Mouse (Mus musculus) kidney, adult 9 months (tissue): ENCODE data around the gene Park7.
"Not testable (repeated sequence)": the region's sequence is repeated elsewhere in the genome, so short reads cannot be mapped to it uniquely, and the experiment has no call there.

Experiments used
- DNase-seq: peaks from one replicate; pipeline ENCODE4 v3.0.0; 2022

Park7 gene

GRCm38 (mm10) chr4:150910164-150910951, 3.9 kb downstream of the Park7 start:
- DNase-seq, result peak; percentile 37

- peak; percentile 97 for DNase-seq
These were observed 4.6 kb downstream of the Park7 start for GRCm38 (mm10) chr4:150909451-150910156.

- peak; percentile 47 for DNase-seq
These were observed 5.7 kb downstream of the Park7 start for GRCm38 (mm10) chr4:150908512-150908911.

- peak; percentile 26 for DNase-seq
These were observed 7.1 kb downstream of the Park7 start for GRCm38 (mm10) chr4:150907099-150907498.

- DNase-seq, result peak; percentile 91
These were observed 11.0 kb downstream of the Park7 start for GRCm38 (mm10) chr4:150903091-150903742.

- DNase-seq, result peak; percentile 88
These were observed 12.2 kb downstream of the Park7 start for GRCm38 (mm10) chr4:150902062-150902461.

GRCm38 (mm10) chr4:150901651-150902050, 12.6 kb downstream of the Park7 start:
- peak; percentile 84 for DNase-seq

GRCm38 (mm10) chr4:150900486-150900885, 13.8 kb downstream of the Park7 start:
- peak; percentile 78 for DNase-seq

GRCm38 (mm10) chr4:150898716-150899365, 15.4 kb downstream of the Park7 start:
- peak; percentile 84 for DNase-seq

GRCm38 (mm10) chr4:150896896-150897624, 17.2 kb downstream of the Park7 start:
- DNase-seq, result no peak

GRCm38 (mm10) chr4:150894718-150895501, 19.3 kb downstream of the Park7 start:
- peak; percentile 60 for DNase-seq

- no peak for DNase-seq
These were observed 22.9 kb downstream of the Park7 start for GRCm38 (mm10) chr4:150891308-150891707.

- DNase-seq, result peak; percentile 24
These were observed 24.3 kb downstream of the Park7 start for GRCm38 (mm10) chr4:150889955-150890315.

- DNase-seq, result peak; percentile 48
These were observed 24.8 kb downstream of the Park7 start for GRCm38 (mm10) chr4:150889273-150889954.

- DNase-seq, result peak; percentile 9
These were observed 25.7 kb downstream of the Park7 start for GRCm38 (mm10) chr4:150888492-150888891.

GRCm38 (mm10) chr4:150887903-150888302, 26.3 kb downstream of the Park7 start:
- DNase-seq, result no peak

GRCm38 (mm10) chr4:150882632-150883031, 31.6 kb downstream of the Park7 start:
- DNase-seq, result no peak

GRCm38 (mm10) chr4:150880364-150880763, 33.9 kb downstream of the Park7 start:
- no peak for DNase-seq

GRCm38 (mm10) chr4:150879631-150880030, 34.6 kb downstream of the Park7 start:
- DNase-seq, result no peak

GRCm38 (mm10) chr4:150875393-150875792, 38.8 kb downstream of the Park7 start:
- DNase-seq, result no peak

GRCm38 (mm10) chr4:150874416-150874815, 39.8 kb downstream of the Park7 start:
- DNase-seq, result not testable (repeated sequence)
